Mouse (Mus musculus) layer of hippocampus, postnatal 10 days (tissue): ENCODE data around the gene Por. TPM values are rescaled to one million over a fixed set of nuclear protein-coding genes. Genes with fewer than 3 reads are reported as not detected.
A peak's percentile ranks its signal among the peaks of the same experiment; 100 is the strongest.

ENCODE experiments used
- DNase-seq, 2 experiments: peaks; one replicate each; pipeline ENCODE4 v3.0.0; 2021; ENCODE audit warnings: low spot score in 2 of 2
- total RNA-seq, 2 experiments: library from RNA; stranded (reverse); gene quantifications; 2 replicates each; pipeline ENCODE4 v1.2.3; 2021

The Por gene
- total RNA-seq, 2 experiments from 2014 or later, result 74.9 to 77.7 TPM

DNA sequence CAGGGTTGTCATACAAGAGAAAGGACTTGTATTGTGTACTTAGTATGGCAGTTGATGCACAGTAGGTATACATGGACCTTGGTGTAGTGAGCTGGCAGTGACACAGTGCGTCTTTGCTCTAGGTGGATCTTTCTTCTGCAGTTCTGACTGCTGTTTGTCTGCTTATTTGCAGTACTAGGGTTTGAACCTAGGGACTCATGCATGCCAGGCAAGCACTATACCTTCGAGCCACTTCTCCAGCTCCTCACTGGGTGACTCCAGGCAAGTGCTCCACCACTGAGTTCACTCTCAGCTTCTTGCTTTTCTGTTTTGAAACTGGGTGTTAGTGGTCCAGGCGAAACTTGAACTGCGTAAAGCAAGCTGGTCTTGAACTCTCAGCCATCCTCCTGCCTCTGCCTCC, 31.8 kb downstream of the Por start:
- DNase-seq, result no peak

DNA sequence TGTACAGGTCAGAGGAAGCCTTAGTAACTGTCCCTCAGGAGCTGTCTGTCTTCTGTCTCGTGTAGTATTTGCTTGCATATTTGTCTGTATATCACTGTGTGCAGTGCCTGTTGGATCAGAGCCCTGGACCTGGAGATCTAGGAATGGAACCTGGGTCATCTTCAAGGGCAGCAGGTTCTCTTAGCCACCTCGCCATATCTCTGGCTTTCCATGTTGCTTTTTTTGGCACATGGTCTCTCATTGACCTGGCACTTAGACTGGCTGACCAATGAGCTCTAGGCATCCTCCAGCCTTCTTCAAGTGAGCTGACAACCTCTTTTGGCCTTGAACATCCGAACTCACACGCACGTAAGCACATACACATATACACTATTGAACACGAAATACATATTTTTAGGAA, 32.4 kb downstream of the Por start:
- no peak for DNase-seq

DNA sequence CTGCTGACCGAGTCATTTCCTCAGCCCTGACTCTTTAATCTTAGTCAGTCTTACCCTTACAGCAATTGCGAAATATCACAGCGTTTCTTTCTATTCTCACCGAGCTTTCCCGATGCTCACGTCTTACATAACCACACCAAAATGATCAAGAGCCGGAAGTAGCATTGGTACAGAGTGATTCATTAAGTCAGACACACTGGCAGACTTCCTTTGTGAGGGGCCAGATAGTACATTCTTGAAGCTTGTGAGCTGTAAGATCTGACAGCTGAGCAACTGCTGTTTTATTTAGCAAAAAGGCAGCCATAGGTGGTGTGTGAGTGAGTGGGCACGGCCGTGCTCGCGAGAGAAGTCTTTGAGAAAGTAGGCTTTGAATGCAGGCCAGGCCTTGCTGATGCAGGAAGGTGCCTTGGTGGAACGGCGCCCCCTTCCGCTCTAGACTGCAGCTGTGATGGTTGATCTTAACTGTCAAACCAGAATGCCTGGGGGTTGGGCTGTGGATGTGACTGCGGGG, 32.9 kb downstream of the Por start:
- peak in 1 of 2 experiments; percentile 49 for DNase-seq

DNA sequence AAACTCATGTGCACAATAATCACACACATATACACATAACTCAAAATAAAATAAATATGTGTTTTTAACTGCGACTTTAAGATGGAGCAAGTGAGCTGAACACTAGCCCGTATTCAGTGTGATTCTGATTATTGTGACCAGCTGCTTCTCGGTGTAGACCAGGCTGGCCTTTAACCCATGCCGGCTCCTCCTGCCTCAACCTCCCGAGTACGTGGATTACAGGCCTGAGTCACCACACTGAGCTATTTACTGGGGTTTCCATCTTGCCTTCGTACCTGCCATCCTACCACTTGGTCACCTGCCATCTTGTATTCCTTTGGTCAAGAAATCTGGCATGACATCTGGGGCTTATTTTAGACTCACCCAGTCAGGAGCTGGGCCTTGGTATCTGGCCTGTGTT, 33.6 kb downstream of the Por start:
- no peak for DNase-seq

DNA sequence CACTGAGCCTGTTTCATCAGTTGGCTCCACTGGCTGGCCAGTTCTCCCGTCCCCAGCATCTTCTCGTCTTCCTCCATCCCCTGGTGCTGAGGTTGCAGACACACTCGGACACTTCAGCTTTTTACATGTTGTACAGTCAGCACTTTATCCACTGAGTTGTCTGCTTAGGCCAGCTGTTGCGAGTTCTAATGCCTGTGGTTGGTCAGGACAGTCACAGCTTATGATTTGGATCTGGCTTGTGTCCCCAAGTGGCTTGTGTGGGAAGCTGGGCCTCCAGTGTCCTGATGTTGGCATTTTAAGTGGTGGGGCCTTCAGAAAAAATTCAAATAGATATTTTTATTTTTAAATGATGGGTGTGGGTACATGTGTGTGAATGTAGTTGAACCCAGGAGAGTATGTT, 35.5 kb downstream of the Por start:
- DNase-seq, result no peak

DNA sequence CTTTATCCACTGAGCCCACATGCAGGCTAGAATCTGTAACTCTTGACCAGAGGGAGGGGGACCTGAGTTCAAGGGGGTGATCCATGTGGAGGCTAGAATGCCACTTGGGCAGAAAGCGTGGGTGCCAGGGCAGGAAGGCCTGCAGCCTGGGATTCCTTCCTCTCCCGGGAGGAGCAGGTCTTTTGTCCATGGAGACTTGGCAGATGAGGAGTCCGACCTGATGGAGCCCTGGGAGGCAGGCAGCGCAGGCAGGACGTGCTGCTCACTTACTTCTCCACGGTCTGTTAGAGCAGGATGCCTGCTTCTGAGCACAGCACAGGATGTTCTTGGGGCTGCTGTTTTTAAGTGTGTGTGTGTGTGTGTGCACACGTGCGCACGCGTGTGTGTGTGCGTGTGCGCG, 37.2 kb downstream of the Por start:
- no peak for DNase-seq

DNA sequence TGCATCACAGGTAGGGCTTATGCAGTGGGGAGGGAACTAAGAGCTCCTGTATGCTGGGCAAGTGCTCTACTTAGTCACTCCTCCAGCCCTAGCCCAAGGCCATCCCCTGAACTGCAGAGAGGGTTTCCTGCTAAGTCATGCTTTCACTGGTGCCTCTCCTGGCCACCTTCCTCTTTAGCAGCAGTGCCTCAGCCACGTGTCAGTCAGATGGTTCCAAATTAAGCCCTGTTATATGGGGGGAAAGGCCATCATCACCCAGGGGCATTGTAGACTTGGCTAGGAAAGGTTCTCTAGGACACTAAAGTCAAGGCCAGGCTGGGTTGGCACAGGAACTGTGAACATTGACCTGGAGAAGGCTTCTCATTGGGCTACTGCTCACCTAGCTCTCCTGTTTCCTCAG, 38.0 kb downstream of the Por start:
- DNase-seq, result no peak

DNA sequence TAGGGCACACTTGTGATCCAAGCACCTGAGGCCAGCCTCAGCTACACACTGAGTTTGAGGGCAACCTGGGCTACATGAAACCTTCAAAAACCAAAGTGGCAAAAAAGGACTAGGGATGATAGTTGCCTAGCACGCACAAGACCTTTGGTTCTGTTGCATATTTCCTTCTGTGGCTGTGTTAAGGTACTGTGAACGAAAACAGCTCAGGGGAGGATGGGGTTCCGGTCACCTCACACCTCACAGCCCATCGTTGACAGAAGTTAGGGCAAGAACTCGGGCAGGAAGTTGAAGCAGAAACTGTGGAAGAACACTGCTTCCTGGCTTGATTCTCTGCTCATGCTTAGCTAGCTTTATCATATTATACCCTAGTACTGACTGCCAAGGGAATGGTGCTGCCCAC, 39.9 kb downstream of the Por start:
- DNase-seq, result no peak

DNA sequence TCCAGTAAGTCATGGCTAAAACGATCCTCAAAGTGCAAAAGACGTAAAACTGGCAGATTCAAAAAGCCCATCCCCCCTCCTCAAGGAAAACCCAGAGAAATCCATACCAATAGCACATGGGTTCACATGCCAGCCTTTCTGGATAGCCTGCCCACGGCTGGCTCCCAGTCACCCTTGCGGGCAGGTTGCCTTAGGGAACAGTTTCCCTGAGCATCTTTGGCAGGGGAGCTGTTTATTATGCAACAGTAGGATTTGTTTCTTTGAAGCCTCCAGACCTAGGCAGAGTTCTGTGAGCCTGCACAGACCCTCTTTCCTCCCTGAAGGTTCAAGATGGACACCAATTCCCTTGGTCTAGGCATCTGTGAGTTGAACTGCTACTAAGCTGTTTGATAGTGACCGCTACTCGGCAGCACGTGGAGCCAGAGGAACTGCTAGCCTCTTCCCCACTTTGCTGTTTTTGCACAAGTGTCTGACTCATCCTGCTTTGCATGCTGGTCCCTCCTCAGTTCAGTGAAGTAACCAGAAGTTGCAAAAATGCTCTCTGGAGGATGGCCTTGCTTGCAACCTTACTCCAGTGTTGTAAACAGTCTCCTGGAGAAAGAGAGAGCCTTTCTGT, 40.9 kb downstream of the Por start:
- no peak for DNase-seq

DNA sequence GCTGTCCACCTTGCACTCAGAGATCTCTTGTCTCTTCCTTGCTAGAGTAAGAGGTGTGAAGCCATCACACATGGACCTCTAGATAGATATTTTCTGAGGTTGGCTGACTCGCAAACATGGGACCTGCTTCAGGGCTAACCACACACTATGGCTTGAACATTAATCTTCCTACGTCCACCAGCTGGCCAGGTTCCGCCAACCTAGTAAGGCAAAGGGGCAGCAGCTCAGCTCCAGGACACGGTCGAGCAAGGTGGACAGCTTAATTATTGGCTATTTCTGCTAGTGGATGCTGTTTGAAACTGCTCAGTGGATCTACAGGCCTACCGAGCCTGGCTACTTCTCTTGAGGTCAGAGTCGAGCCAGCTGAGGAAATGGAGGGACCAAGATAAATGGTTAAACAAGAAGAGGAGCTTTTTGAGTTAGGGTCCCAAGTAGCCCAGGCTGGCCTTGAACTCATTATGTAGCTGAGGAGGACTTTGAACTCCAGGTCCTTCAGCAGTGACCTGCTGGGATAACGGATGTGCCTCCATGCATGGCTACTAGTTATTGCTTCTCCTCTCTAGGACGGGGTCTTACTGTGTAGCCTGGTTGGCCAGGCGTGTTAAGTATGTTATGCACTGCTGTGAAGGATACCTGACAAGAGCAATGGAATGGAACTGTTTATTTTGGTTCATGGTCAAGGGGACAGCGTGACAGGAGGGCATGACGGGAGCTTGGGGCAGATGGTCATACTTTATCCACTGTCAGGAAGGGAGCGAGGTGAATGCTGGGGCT, 41.9 kb downstream of the Por start:
- DNase-seq, result no peak

DNA sequence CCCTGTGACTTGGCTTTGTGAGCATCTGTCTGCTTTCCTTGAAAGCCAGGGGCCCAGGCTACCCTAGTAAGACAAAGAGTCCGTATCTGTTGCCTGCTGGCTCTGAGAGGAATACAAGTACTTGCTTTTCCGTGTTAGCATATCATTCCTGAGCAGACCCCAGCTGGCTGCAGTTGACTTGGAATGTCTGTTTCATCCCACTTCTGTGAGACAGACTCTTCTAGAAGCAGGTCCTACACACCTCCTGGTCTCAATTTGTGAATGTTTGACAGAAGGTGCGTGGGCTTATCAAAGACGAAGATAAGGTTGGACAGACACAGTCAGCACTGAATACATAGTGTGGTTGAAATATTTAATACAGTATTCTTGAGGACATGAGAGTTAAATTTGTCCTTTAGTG, 43.0 kb downstream of the Por start:
- no peak for DNase-seq

GRCm38 (mm10) chr5:135713441-135714218, 43.8 kb downstream of the Por start:
- peak in 1 of 2 experiments; percentile 52 for DNase-seq

DNA sequence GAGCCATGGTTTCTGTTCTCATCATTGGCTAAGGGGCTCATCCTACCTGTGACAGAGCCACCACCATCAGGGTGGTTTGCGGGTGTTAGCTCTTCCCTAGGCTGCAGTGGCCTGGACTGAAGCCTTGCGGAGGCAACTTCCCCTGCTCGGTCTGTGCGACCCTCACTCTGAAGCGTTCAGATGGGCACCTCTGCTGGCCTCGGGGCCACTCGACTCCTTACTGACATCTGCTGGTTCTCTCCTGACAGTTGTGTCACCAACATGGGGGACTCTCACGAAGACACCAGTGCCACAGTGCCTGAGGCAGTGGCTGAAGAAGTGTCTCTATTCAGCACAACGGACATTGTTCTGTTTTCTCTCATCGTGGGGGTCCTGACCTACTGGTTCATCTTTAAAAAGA, 45.8 kb downstream of the Por start:
- peak in 1 of 2 experiments; percentile 46 for DNase-seq

GRCm38 (mm10) chr5:135719586-135720120, 49.8 kb downstream of the Por start:
- DNase-seq, result no peak

DNA sequence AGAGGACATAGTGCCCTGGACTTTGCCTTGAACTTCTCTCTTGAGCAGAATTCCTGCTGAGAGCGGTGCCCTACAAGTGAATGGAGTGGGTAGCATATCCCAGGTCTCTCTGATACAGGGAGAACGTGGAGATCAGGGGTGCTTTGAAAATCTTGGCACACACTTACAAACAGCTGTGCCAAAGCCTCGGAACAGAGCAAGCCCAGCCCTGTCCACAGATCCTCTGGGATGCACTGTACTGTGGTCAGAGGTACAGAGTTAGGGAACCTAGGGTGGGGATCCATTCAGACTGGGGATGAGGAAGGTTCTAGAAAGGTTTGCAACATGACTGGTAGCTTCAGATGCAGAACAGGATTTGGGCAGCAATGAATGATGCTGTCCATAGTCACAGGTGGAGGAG, 50.3 kb downstream of the Por start:
- DNase-seq, result no peak

- no peak for DNase-seq
Measured at GRCm38 (mm10) chr5:135721076-135721475, 51.2 kb downstream of the Por start.

GRCm38 (mm10) chr5:135722121-135722520, 52.3 kb downstream of the Por start:
- DNase-seq, result peak; percentile 65 to 68

GRCm38 (mm10) chr5:135723165-135723751, 53.4 kb downstream of the Por start:
- DNase-seq, result no peak

DNA sequence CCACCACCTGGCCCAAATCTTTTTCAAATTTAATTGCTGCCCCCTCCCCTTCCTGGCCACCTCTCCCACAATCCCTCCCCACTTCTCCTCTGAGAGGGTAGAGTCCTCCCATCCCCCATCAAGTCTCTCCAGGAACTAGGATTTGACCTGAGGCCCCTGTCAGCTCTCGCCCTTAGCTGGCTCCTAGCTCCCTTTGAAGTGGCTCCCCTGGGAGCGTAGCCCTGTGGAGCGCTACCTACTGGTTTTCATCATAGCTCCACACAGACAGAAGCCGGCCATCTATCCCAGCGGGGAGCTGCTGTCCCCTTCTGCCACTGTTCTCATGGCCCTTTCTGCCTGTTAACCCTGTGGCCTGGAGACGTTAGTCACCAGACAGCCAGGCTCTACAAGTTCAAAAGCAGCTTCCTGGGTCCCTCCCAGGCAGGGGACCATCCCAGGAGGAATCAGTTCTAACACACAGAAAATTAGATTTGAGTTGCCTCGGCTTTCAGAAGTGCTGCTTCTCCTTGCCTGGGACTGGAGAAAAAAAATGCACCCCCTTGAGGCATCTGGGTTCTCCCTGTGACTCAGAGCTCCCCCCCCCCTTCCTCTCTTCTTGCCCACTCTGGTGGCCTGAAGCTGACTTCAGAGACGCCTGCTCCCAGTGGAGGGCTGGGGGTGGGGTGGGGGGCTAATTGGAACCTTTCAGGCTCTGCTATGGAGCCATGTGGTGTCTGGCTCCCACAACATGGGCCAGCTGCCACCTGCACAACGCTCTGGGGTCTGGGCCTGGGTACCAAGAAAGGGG, 54.9 kb downstream of the Por start:
- DNase-seq, result no peak

- peak in 1 of 2 experiments; percentile 38 for DNase-seq
Measured at GRCm38 (mm10) chr5:135725391-135725841, 55.6 kb downstream of the Por start.
